Mouse (Mus musculus) lung, adult 2 months (tissue): ENCODE results near the gene Ank. TPM values are rescaled to one million over a fixed set of nuclear protein-coding genes. Genes with fewer than 3 reads are reported as not detected.

Experiments used
- DNase-seq: peaks from one replicate; pipeline ENCODE4 v3.0.0; 2022
- H3K4me1 ChIP-seq: fragments of 200-500 bp; 2 replicates; pipeline ENCODE4 v1.6.1; 2011; ENCODE audit warnings: low read length; ENCODE audit not compliant: control insufficient read depth, insufficient read depth
- H3K4me3 ChIP-seq: fragments of 200-500 bp; replicated peaks from 2 replicates; pipeline ENCODE3; 2011; ENCODE audit warnings: low read depth, mild to moderate bottlenecking, control low read depth, low read length; ENCODE audit errors: extremely low read depth
- CTCF ChIP-seq: fragments of 200-500 bp; IDR thresholded peaks from 2 replicates; pipeline ENCODE4 v1.5.1; 2011; ENCODE audit warnings: mild to moderate bottlenecking, low read length, control low read depth; ENCODE audit not compliant: insufficient read depth
- POLR2A ChIP-seq: fragments of 200-500 bp; IDR thresholded peaks from 2 replicates; pipeline ENCODE4 v1.6.1; 2011; ENCODE audit warnings: low read depth, mild to moderate bottlenecking, control low read depth, low read length, borderline replicate concordance; ENCODE audit errors: extremely low read depth
- WGBS: fragments of 180-500 bp; shearing (Covaris S2); methylation state at CpG from one replicate; pipeline ENCODE4 v1.1.7; 2018; 5-methylcytosine and 5-hydroxymethylcytosine counted together
- polyA plus RNA-seq: library from polyadenylated mRNA; depleted of rRNA; stranded (reverse); fragments of >200 nt; gene quantifications from 2 replicates; pipeline ENCODE4 v1.2.3, GENCODE M21; 2012

The Ank gene
- polyA plus RNA-seq, 1 experiment, result 26.4 TPM

- Histone ChIP-seq H3K4me1 (no peaks in the 10 kb centered on the region; the same call in 1 of the 2 replicates), H3K4me3 (no peak overlapping the region)
- TF ChIP-seq CTCF, result no peak
- no peak for TF ChIP-seq POLR2A
- no peak for DNase-seq
- WGBS, result 47% methylated on average over 10 of the region's 10 CpGs
Measured at GRCm38 (mm10) chr15:27493516-27493915, 27.0 kb downstream of the Ank start.

DNA sequence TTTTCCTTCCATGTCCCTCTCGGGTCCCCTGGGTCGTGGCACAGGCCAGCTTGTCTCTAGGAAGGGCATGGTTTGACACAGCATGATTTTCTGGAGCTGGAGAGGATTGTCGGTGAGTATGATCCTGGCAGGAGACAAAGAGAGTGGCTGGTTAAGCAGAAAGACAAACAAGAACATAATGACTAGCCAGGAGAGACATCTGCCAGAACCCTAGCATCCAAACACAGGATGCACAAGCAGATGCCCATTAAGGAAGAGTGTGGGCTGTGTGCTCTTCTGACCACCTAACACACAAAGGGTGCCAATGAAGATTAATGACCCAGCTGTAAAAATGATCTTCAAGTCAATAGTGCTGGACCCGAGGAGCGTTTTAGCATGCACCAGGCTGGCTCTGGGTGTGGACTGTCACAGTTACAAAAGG lies 29.5 kb downstream of the Ank start:
- 46% methylated on average over 5 of the region's 5 CpGs for WGBS
- no peak overlapping the region for H3K4me3 ChIP-seq
- no peaks in the 10 kb centered on the region; the same call in 1 of the 2 replicates for H3K4me1 ChIP-seq
- DNase-seq, result no peak
- TF ChIP-seq CTCF, result no peak
- TF ChIP-seq POLR2A, result no peak

- DNase-seq, result no peak
- no peak for TF ChIP-seq CTCF
- TF ChIP-seq POLR2A, result no peak
Measured at GRCm38 (mm10) chr15:27496596-27497299, 30.3 kb downstream of the Ank start.

GRCm38 (mm10) chr15:27497300-27497997 lies 31.0 kb downstream of the Ank start:
- DNase-seq, result no peak
- TF ChIP-seq POLR2A (no peak), CTCF (no peak)
- H3K4me3 ChIP-seq, result no peak overlapping the region
- WGBS, result 76% methylated on average over 7 of the region's 7 CpGs
- no peaks in the 10 kb centered on the region for H3K4me1 ChIP-seq

More at GRCm38 (mm10) chr15:27496596-27497299, 30.3 kb downstream of the Ank start:
- WGBS, result 84% methylated on average over 11 of the region's 11 CpGs
- no peaks in the 10 kb centered on the region for H3K4me1 ChIP-seq
- H3K4me3 ChIP-seq, result no peak overlapping the region

GRCm38 (mm10) chr15:27498078-27498477 lies 31.6 kb downstream of the Ank start:
- TF ChIP-seq POLR2A (no peak), CTCF (no peak)
- H3K4me1 ChIP-seq, result no peaks in the 10 kb centered on the region
- no peak for DNase-seq
- WGBS, result 77% methylated on average over 5 of the region's 5 CpGs
- H3K4me3 ChIP-seq, result no peak overlapping the region

- Histone ChIP-seq H3K4me3 (no peak overlapping the region), H3K4me1 (0 out of 2 replicates have a peak, but pooled peaks cover 5% of the 10 kb centered on the region)
- no peak for DNase-seq
- WGBS, result 87% methylated on average over 15 of the region's 15 CpGs
- no peak for TF ChIP-seq POLR2A
- TF ChIP-seq CTCF, result no peak
Measured at GRCm38 (mm10) chr15:27500390-27500789, 33.9 kb downstream of the Ank start.

- DNase-seq, result no peak
- H3K4me1 ChIP-seq, result 0 out of 2 replicates have a peak, but pooled peaks cover 5% of the 10 kb centered on the region
- no peak for TF ChIP-seq CTCF
- TF ChIP-seq POLR2A, result no peak
- no peak overlapping the region for H3K4me3 ChIP-seq
- WGBS, result 79% methylated on average over 13 of the region's 13 CpGs
Measured at GRCm38 (mm10) chr15:27502338-27502737, 35.9 kb downstream of the Ank start.

- DNase-seq, result no peak
- H3K4me3 ChIP-seq, result no peak overlapping the region
- WGBS, result 33% methylated on average over 9 of the region's 9 CpGs
- no peak for TF ChIP-seq POLR2A
- no peak for TF ChIP-seq CTCF
- H3K4me1 ChIP-seq, result 0 out of 2 replicates have a peak, but pooled peaks cover 5% of the 10 kb centered on the region
Measured at GRCm38 (mm10) chr15:27503221-27503620, 36.7 kb downstream of the Ank start.

DNA sequence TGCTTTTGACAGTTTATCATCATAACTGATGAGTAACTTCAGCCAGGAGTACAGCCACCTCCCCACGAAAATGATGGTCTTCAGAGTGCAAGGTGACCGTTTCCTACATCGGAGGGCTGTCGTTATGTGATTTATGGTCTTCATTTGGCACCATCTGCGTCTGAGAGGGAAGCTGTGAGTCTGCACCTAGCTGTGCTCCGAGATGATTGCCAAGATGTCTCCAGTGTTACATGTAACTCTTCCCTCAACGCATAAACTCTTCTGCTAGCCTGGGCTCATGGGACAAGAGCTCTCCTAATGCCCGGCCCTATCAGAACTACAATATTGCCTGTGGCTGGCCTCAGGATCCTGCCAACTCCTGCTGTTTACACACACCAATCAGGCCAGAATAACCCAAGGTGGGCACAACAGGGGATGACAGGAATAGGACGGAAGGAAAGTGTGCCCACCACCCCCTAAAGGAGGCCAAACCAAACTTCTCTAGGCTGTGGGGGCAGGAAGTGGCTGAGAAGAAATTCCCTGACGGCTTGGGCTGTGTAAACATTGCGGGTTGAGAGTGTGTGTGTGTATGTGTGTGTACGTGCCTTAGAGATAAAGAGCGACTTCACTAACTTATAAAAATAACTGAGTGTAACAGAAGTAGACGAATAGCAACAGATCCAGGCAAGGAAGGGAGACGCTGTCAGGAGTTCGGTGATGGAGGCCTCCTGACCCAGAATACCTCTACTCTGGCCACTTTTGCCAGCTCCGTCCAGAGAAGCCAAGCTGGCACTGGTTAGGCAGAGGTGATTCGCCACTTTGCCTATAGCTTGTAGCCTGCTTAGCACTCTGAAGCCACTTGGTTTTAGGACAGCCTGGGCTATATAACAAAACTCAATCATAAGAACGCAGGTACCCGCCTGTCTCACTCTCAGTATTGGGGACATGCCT lies 37.6 kb downstream of the Ank start:
- no peak overlapping the region for H3K4me3 ChIP-seq
- TF ChIP-seq CTCF, result no peak
- TF ChIP-seq POLR2A, result no peak
- 0 out of 2 replicates have a peak, but pooled peaks cover 5% of the 10 kb centered on the region for H3K4me1 ChIP-seq
- WGBS, result 41% methylated on average over 20 of the region's 20 CpGs
- no peak for DNase-seq
